Mouse (Mus musculus) midbrain, postnatal 0 days (tissue): ENCODE data around the gene Prune2. TPM values are rescaled to one million over a fixed set of nuclear protein-coding genes. Genes with fewer than 3 reads are reported as not detected.

Source experiments
- ATAC-seq: fragments of 200-750 bp; cut with Nextera tagmentation; 2 replicates; pipeline ENCODE4 v1.8.0; 2017; ENCODE audit warnings: moderate number of reproducible peaks, mild to moderate bottlenecking, moderate TSS enrichment, moderate library complexity; ENCODE audit not compliant: low FRiP score
- DNase-seq: peaks from one replicate; pipeline ENCODE4 v3.0.0-alpha.2; 2015; ENCODE audit warnings: low spot score
- H3K27ac ChIP-seq: fragments of 300-500 bp; sonication (generic); 2 replicates; pipeline ENCODE4 v1.5.1; 2014; ENCODE audit warnings: low read depth, mild to moderate bottlenecking, low read length, mixed read lengths
- H3K27me3 ChIP-seq: fragments of 300-500 bp; sonication (generic); 2 replicates; pipeline ENCODE4 v1.6.1; 2014; ENCODE audit warnings: low read length, control low read depth, mixed read lengths; ENCODE audit not compliant: insufficient read depth
- H3K36me3 ChIP-seq: fragments of 300-500 bp; sonication (generic); 2 replicates; pipeline ENCODE4 v1.6.1; 2014; ENCODE audit warnings: low read length, control low read depth, mixed read lengths; ENCODE audit not compliant: insufficient read depth
- H3K4me1 ChIP-seq: fragments of 300-500 bp; sonication (generic); 2 replicates; pipeline ENCODE4 v1.6.1; 2014; ENCODE audit warnings: mild to moderate bottlenecking, control low read depth, antibody characterized with exemption, low read length, mixed read lengths; ENCODE audit not compliant: insufficient read depth
- H3K4me2 ChIP-seq: fragments of 300-500 bp; sonication (generic); 2 replicates; pipeline ENCODE4 v1.6.1; 2014; ENCODE audit warnings: low read depth, mild to moderate bottlenecking, low read length, mixed read lengths; ENCODE audit not compliant: poor library complexity, severe bottlenecking
- H3K4me3 ChIP-seq: fragments of 300-500 bp; sonication (generic); 2 replicates; pipeline ENCODE4 v1.5.1; 2014; ENCODE audit warnings: low read depth, mild to moderate bottlenecking, low read length, moderate library complexity
- H3K9ac ChIP-seq: fragments of 300-500 bp; sonication (generic); replicated peaks from 2 replicates; pipeline ENCODE4 v1.6.1; 2014; ENCODE audit warnings: mild to moderate bottlenecking, low read length, moderate library complexity, mixed read lengths; ENCODE audit not compliant: poor library complexity, severe bottlenecking
- H3K9me3 ChIP-seq: fragments of 300-500 bp; sonication (generic); 2 replicates; pipeline ENCODE4 v1.6.1; 2016; ENCODE audit warnings: low read length, control low read depth
- CTCF ChIP-seq: IDR thresholded peaks from 2 replicates; pipeline ENCODE4 v1.5.1; 2016; ENCODE audit warnings: antibody characterized with exemption, mild to moderate bottlenecking
- WGBS: fragments of 180-500 bp; shearing (Covaris S2); extraction: QIAGEN DNeasy Blood & Tissue Kit; methylation state at CpG from one replicate; pipeline ENCODE4 v1.1.7; 2014; 5-methylcytosine and 5-hydroxymethylcytosine counted together
- polyA plus RNA-seq: library from polyadenylated mRNA; unstranded; fragments of >200 nt; fragmentation: Nextera tagmentation; extraction: Ambion mirVana; gene quantifications from 2 replicates; pipeline ENCODE4 v1.2.1, GENCODE M21; 2015
- total RNA-seq: library from RNA; depleted of rRNA; stranded (reverse); fragments of >200 nt; gene quantifications from 2 replicates; pipeline ENCODE4 v1.2.3, GENCODE M21; 2014

Prune2 gene
- total and polyA plus RNA-seq, 2 experiments from 2014 or later, result 12.0 to 12.1 TPM

DNA sequence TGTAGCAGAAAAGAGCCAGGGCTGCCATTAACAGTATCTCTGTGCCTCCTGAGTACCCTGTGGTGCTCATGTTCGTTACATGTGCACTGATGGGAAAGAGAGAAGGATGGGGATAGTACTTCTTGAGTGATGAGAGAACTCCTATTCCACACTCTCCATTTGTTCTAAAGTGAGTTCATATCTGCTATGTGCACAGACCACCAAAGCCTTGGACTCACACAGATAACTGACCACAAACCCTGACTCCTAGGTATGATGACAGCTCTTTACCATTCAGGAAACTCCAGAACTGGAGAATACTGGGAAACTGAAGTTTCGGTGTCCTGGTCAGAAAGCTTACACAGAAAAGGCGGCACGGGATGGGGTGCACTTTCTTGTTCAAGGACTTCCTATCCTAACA is 25.8 kb downstream of the Prune2 start:
- TF ChIP-seq CTCF, result no peak
- WGBS, result 95% methylated on average over 4 of the region's 4 CpGs

GRCm38 (mm10) chr19:16984897-16985296 is 29.0 kb downstream of the Prune2 start:
- no peak overlapping the region for H3K9ac ChIP-seq
- H3K27me3 ChIP-seq, result no peaks in the 10 kb centered on the region
- ATAC-seq, result no peak
- WGBS, result 48% methylated on average over 5 of the region's 5 CpGs
- H3K27ac ChIP-seq, result no peak overlapping the region
- no peak overlapping the region for H3K4me3 ChIP-seq
- no peaks in the 10 kb centered on the region for H3K9me3 ChIP-seq
- peak; percentile 47 for TF ChIP-seq CTCF
- H3K36me3 ChIP-seq, result no peaks in the 10 kb centered on the region
- H3K4me2 ChIP-seq, result no peak overlapping the region
- no peaks in the 10 kb centered on the region for H3K4me1 ChIP-seq
- peak; percentile 62 for DNase-seq

More for the DNA sequence above, 25.8 kb downstream of the Prune2 start:
- Histone ChIP-seq H3K9me3 (no peaks in the 10 kb centered on the region), H3K27me3 (no peaks in the 10 kb centered on the region), H3K27ac (no peak overlapping the region), H3K4me3 (no peak overlapping the region), H3K4me1 (no peaks in the 10 kb centered on the region), H3K36me3 (no peaks in the 10 kb centered on the region), H3K4me2 (no peak overlapping the region), H3K9ac (no peak overlapping the region)
- no peak for ATAC-seq
- DNase-seq, result no peak

- 74% methylated on average over 11 of the region's 11 CpGs for WGBS
- Histone ChIP-seq H3K27me3 (no peaks in the 10 kb centered on the region), H3K9me3 (no peaks in the 10 kb centered on the region), H3K4me3 (no peak overlapping the region), H3K9ac (no peak overlapping the region), H3K36me3 (no peaks in the 10 kb centered on the region), H3K4me1 (no peaks in the 10 kb centered on the region), H3K27ac (no peak overlapping the region), H3K4me2 (no peak overlapping the region)
- ATAC-seq (no peak), DNase-seq (peak; percentile 24)
- TF ChIP-seq CTCF, result no peak
These were observed 32.1 kb downstream of the Prune2 start for GRCm38 (mm10) chr19:16987984-16988383.

GRCm38 (mm10) chr19:16992151-16992550 is 36.2 kb downstream of the Prune2 start:
- Histone ChIP-seq H3K4me2 (no peak overlapping the region), H3K9me3 (no peaks in the 10 kb centered on the region), H3K36me3 (no peaks in the 10 kb centered on the region), H3K4me3 (no peak overlapping the region), H3K9ac (no peak overlapping the region), H3K4me1 (no peaks in the 10 kb centered on the region), H3K27me3 (no peaks in the 10 kb centered on the region), H3K27ac (no peak overlapping the region)
- ATAC-seq (no peak), DNase-seq (no peak)
- 89% methylated on average over 4 of the region's 4 CpGs for WGBS
- no peak for TF ChIP-seq CTCF

- ATAC-seq (no peak), DNase-seq (no peak)
- Histone ChIP-seq H3K27ac (no peak overlapping the region), H3K36me3 (no peaks in the 10 kb centered on the region), H3K9ac (no peak overlapping the region), H3K27me3 (no peaks in the 10 kb centered on the region), H3K9me3 (no peaks in the 10 kb centered on the region), H3K4me1 (no peaks in the 10 kb centered on the region), H3K4me2 (no peak overlapping the region), H3K4me3 (no peak overlapping the region)
- 71% methylated on average over 8 of the region's 8 CpGs for WGBS
- no peak for TF ChIP-seq CTCF
These were observed 38.3 kb downstream of the Prune2 start for GRCm38 (mm10) chr19:16994260-16994659.

DNA sequence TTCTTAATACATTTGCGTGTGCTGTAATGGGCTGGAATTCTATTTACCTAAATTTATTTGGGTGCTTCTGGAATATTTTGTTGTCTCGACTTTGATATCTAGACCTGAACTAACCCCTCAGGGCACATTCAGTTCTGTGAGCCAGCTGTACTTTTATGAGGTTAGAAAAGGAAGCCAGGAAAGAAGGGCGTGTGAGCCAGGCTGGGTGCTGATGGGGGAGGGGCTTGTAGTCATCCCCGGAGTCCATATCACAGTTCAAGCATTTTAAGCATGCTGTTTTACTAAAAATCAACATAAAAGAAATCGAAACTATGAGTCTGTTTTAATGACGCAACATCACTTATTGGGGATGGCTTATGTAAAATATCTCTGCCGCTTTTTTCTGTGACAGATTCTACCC is 42.0 kb downstream of the Prune2 start:
- TF ChIP-seq CTCF, result no peak
- Histone ChIP-seq H3K9me3 (no peaks in the 10 kb centered on the region), H3K9ac (no peak overlapping the region), H3K27me3 (no peaks in the 10 kb centered on the region), H3K4me3 (no peak overlapping the region), H3K4me1 (no peaks in the 10 kb centered on the region), H3K27ac (no peak overlapping the region), H3K36me3 (no peaks in the 10 kb centered on the region), H3K4me2 (no peak overlapping the region)
- DNase-seq (no peak), ATAC-seq (no peak)
- WGBS, result 87% methylated on average over 7 of the region's 7 CpGs
